Mouse (Mus musculus): ENCODE measurements at regions not wholly inside any gene's neighbourhood (a gene's known extent, or its start where the extent isn't known, plus 50 kb on each side); places are given as distances from the start of the nearest gene placed in this dataset.

- TF ChIP-seq CTCF (IDR thresholded peaks at IDR 0.05; ENCODE audit: low read depth) (no peak), EP300 (optimal IDR thresholded peaks at IDR 0.05) (no peak)
Observed at GRCm38 (mm10) chr3:137763406-137763805, 92.1 kb downstream of the Gm21962 start.

All from stomach, postnatal 0 days (tissue).